Mouse (Mus musculus) hindbrain, embryonic 15.5 days (tissue): Measurements from ENCODE around the gene Dip2a. TPM values are rescaled to one million over a fixed set of nuclear protein-coding genes. Genes with fewer than 3 reads are reported as not detected.

Source experiments
- ATAC-seq: fragments of 200-750 bp; cut with Nextera tagmentation; 2 replicates; pipeline ENCODE4 v1.8.0; 2017; ENCODE audit warnings: low read depth, moderate number of reproducible peaks, moderate TSS enrichment; ENCODE audit not compliant: low FRiP score
- H3K27ac ChIP-seq: fragments of 300-500 bp; sonication (generic); replicated peaks from 2 replicates; pipeline ENCODE4 v1.5.1; 2015; ENCODE audit warnings: mild to moderate bottlenecking, inconsistent platforms
- H3K27me3 ChIP-seq: fragments of 300-500 bp; sonication (generic); 2 replicates; pipeline ENCODE4 v1.6.1; 2015; ENCODE audit warnings: control low read depth, inconsistent platforms
- H3K36me3 ChIP-seq: fragments of 300-500 bp; sonication (generic); 2 replicates; pipeline ENCODE4 v1.6.1; 2015; ENCODE audit warnings: control low read depth, inconsistent platforms
- H3K4me1 ChIP-seq: fragments of 300-500 bp; sonication (generic); replicated peaks from 2 replicates; pipeline ENCODE4 v1.6.1; 2015; ENCODE audit warnings: control low read depth, inconsistent platforms
- H3K4me2 ChIP-seq: fragments of 300-500 bp; sonication (generic); 2 replicates; pipeline ENCODE4 v1.6.1; 2015; ENCODE audit warnings: moderate library complexity, mild to moderate bottlenecking, inconsistent platforms
- H3K4me3 ChIP-seq: fragments of 300-500 bp; sonication (generic); 2 replicates; pipeline ENCODE4 v1.5.1; 2015; ENCODE audit warnings: mild to moderate bottlenecking, inconsistent platforms
- H3K9ac ChIP-seq: fragments of 300-500 bp; sonication (generic); 2 replicates; pipeline ENCODE4 v1.6.1; 2015; ENCODE audit warnings: inconsistent platforms
- H3K9me3 ChIP-seq: fragments of 300-500 bp; sonication (generic); 2 replicates; pipeline ENCODE4 v1.6.1; 2016; ENCODE audit warnings: control low read depth, inconsistent platforms
- WGBS: fragments of 180-500 bp; shearing (Covaris S2); methylation state at CpG from one replicate; pipeline ENCODE4 v1.1.7; 2015; 5-methylcytosine and 5-hydroxymethylcytosine counted together
- polyA plus RNA-seq: library from polyadenylated mRNA; unstranded; fragments of >200 nt; fragmentation: Nextera tagmentation; extraction: Ambion mirVana; gene quantifications from 2 replicates; pipeline ENCODE4 v1.2.1, GENCODE M21; 2015

The Dip2a gene
- polyA plus RNA-seq, 1 experiment from 2014 or later: 19.8 TPM

DNA sequence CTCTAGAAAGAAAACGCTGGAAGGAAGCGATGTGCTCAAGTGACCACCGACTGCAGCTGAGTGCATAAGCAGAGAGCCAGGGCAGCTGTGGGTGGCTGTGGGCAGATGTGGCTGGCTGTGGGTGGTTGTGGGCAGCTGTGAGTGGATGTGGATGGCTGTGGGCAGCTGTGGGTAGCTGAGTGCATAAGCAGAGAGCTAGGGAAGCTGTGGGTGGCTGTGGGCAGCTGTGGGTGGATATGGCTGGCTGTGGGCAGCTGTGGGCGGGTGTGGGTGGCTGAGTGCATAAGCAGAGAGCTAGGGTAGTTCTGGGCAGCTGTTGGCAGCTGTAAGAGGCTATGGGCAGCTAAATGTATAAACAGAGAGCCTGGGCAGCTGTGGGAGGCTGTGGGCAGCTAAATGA, 51.9 kb downstream of the Dip2a start:
- 91% methylated on average over 4 of the region's 4 CpGs for WGBS
- Histone ChIP-seq H3K36me3 (peaks cover 86% of the 10 kb centered on the region), H3K27me3 (no peaks in the 10 kb centered on the region), H3K9ac (no peak overlapping the region), H3K4me3 (no peak overlapping the region), H3K27ac (no peak overlapping the region), H3K4me2 (no peak overlapping the region), H3K4me1 (no peaks in the 10 kb centered on the region), H3K9me3 (no peaks in the 10 kb centered on the region)
- ATAC-seq: no peak

DNA sequence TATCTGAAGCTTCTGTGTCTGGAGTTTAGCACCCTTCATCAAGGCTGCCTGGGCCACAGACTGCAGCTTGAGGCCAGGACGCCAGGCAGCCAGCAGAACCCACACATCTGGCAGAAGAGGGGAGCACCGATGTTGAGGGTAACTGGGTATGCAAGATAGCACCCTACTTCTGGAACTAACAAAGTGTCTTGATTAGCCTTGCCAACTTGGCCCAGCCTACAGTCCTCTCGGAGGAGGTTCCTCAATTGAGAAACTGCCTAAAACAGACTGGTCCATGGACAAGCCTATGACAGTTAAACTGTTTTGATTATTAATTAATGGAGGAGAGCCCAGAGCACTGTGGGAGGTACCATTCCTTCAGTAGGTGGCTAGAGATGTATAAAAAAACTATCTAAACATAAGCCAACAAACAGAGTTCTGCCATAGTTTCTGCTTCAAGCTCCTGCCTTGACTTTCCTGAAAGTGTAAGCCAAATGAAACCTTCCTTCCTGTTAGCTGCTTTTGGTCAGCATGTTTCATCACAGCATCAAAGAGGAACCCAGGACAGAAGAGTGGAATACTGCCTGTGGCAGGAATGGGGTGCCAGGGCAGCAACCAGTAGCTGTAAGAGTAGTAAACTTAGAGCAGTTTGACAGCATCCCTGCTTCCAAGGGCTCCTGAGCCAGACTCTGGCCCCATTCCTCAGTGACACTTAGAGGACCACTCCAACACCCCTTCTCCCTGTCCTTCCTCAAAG, 55.0 kb downstream of the Dip2a start:
- Histone ChIP-seq H3K4me1 (no peaks in the 10 kb centered on the region), H3K9me3 (no peaks in the 10 kb centered on the region), H3K9ac (no peak overlapping the region), H3K27ac (no peak overlapping the region), H3K4me3 (no peak overlapping the region), H3K27me3 (no peaks in the 10 kb centered on the region), H3K36me3 (peaks cover 81% of the 10 kb centered on the region), H3K4me2 (no peak overlapping the region)
- 90% methylated on average over 3 of the region's 3 CpGs for WGBS
- ATAC-seq: no peak

DNA sequence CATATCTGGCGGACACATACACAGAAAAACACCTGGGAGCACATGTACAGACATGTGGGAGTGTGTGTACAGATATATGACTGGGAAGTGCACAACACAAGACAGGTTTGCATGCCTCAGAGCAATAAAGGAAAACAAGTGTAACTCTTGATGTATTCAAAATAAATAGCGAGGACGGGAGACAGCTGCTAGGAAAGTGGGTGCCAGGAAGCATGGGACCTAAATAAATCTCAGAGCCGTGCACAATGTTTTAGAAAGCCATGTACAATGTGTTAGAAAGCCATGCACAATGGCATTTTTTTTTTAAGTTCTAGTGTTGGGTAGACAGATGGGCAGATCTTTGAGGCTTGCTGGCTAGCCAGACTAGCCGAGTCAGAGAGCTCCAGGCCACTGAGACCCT, 56.0 kb downstream of the Dip2a start:
- Histone ChIP-seq H3K4me1 (no peaks in the 10 kb centered on the region), H3K4me3 (no peak overlapping the region), H3K27me3 (no peaks in the 10 kb centered on the region), H3K27ac (no peak overlapping the region), H3K4me2 (no peak overlapping the region), H3K9ac (no peak overlapping the region), H3K36me3 (peaks cover 81% of the 10 kb centered on the region), H3K9me3 (no peaks in the 10 kb centered on the region)
- WGBS: 93% methylated on average over 5 of the region's 5 CpGs
- ATAC-seq: no peak

DNA sequence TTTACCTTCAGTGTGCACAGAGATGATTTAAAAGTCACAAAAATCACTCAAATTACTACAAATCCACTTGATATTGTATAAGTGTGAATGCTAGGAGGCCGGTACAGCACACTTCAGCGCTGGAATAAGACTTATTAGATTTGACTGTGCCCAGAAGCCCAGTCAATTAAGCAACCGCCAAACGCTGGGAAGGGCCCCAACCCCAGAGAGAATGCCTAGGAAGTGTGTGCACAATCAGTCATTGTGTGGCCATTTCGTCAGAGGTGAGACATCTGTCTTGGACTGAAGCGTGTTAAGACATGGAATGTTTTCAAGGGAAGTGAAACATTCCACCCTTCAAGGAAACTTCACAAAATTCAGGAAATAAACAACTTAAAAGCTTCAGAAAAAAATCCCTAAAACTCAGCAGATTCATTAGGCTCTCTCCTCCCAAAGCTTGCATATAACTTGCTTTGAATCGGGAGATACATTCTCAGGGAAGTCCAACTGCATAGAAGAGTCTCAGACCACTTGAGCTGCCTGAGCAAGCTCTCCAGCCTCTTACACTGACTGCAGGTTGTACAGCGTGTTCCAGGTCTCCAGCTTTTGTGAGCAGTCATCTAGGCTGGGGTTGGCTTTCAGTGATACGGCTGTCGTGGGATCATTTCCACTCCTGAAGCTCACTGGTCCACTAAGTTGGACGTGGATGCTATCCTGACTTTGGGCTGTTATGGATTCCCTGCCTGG, 56.7 kb downstream of the Dip2a start:
- peaks cover 83% of the 10 kb centered on the region for H3K36me3 ChIP-seq
- 82% methylated on average over 11 of the region's 11 CpGs for WGBS

DNA sequence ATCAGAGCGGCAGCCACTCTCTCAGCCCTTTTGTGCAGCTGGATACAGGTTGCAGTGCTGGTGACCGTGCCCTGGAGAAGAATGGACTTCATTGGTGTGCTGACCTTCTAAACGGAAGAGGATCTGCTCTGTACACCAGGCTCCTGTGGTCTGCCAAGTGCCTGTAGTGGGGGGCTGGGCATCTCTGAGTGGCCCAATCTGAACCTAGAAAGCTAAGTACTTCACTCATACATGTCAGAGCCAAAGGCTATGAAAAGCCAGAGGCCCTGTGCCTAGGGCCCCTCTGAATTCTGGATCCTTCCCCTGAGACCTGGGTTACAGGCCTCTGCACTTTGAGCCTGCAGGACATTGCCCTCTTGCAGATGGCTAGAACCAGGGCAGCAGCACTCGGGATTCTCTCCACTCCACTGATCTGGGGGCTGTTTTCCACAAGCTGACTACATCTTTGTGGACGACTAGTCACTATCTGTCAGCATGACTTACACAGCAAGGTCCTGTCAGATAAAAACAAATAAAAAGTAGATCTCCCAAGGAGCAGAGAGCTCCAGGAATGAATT, 66.5 kb downstream of the Dip2a start:
- Histone ChIP-seq H3K9ac (no peak overlapping the region), H3K4me3 (no peak overlapping the region), H3K9me3 (no peaks in the 10 kb centered on the region), H3K36me3 (peaks cover 86% of the 10 kb centered on the region), H3K4me2 (no peak overlapping the region), H3K27me3 (no peaks in the 10 kb centered on the region), H3K4me1 (no peaks in the 10 kb centered on the region), H3K27ac (no peak overlapping the region)
- 75% methylated on average over 5 of the region's 5 CpGs for WGBS
- ATAC-seq: no peak

More for the DNA sequence above, 56.7 kb downstream of the Dip2a start:
- Histone ChIP-seq H3K27me3 (no peaks in the 10 kb centered on the region), H3K9ac (no peak overlapping the region), H3K4me2 (no peak overlapping the region), H3K4me3 (no peak overlapping the region), H3K4me1 (no peaks in the 10 kb centered on the region), H3K27ac (no peak overlapping the region), H3K9me3 (no peaks in the 10 kb centered on the region)
- no peak for ATAC-seq

DNA sequence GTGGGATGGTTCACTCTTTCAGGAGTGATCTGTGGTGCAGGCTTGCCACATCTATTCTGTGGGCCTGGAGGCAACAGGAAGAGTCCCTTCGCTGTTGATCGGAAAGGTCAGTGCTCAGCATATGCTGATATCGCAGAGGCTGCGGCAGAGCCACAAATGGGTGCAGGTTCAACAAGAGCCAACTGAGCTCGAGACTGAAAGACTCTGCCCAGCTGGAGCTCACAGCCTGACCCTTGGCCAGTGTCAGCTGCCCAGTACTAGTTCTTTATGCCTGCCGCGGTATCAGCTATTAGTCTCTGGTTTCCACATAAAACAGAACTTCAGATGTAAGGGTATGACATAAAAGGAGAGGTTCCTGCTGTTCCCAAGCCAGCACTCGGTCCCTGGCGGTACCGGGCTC, 69.8 kb downstream of the Dip2a start:
- Histone ChIP-seq H3K4me3 (no peak overlapping the region), H3K9ac (no peak overlapping the region), H3K36me3 (peaks cover 88% of the 10 kb centered on the region), H3K4me1 (no peaks in the 10 kb centered on the region), H3K4me2 (no peak overlapping the region), H3K27me3 (no peaks in the 10 kb centered on the region), H3K27ac (no peak overlapping the region), H3K9me3 (no peaks in the 10 kb centered on the region)
- no peak for ATAC-seq
- WGBS: 82% methylated on average over 10 of the region's 10 CpGs

DNA sequence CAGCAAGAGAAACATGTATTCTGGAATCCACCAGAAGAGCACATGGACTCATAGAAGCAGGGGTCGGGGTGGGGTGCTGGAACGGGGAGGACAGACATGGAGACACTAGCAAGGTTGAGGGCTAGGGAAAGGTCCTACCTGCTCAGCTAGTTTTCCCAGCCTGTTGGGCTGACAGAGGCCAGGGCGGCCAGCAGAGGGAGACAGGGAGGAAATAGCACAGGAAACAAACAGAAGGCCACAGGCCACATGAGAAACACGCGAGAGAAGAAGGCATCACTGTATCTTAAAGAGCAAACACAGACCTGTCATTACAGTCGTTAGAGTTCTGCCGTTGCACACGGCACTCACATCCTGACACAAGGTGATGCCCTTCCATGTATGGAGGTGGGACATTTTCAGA, 73.9 kb downstream of the Dip2a start:
- ATAC-seq: no peak
- Histone ChIP-seq H3K9me3 (no peaks in the 10 kb centered on the region), H3K27me3 (no peaks in the 10 kb centered on the region), H3K4me3 (no peak overlapping the region), H3K36me3 (peaks cover 90% of the 10 kb centered on the region), H3K4me2 (no peak overlapping the region), H3K9ac (no peak overlapping the region), H3K27ac (no peak overlapping the region), H3K4me1 (no peaks in the 10 kb centered on the region)
- 55% methylated on average over 8 of the region's 8 CpGs for WGBS

DNA sequence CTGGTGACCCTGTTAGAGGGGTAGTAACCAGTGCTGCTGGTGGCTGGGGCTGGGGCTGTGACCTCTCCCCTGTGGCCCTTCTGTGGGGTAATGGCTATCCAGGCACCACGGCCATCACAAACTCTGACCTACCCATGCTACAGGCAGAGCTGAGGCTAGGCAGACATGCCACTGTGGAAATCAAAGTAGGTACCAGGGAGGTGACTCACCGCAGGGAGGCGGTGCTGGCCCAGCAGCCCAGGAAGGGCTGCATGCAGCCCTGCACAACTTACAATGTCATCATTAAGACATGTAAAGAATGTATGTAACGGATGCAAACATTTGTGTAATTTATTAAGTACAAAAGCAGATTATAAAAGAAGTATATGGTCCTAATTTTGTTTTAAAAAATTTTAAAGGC, 82.7 kb downstream of the Dip2a start:
- Histone ChIP-seq H3K4me3 (no peak overlapping the region), H3K36me3 (peaks cover 28% of the 10 kb centered on the region)
- WGBS: 79% methylated on average over 4 of the region's 4 CpGs

DNA sequence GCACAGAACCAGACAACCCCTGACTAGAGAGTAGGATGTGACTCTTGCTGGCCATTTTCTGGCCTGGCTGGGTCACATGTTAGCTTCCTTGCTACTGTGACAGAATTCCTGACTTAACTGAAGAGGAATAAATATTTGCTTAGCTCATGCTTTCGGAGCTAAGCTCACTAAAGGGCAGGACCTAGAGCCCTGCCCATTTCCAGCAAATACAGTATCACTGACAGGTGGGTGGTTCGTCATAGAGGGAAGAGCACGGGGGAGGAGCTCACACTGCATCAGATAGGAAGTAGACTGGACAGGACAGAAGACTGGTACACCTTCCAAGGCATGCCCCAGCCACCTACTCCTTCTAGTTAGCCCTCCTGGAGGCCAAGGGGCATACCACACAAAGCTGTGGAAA, 83.6 kb downstream of the Dip2a start:
- Histone ChIP-seq H3K9me3 (no peaks in the 10 kb centered on the region), H3K9ac (no peak overlapping the region), H3K27me3 (no peaks in the 10 kb centered on the region), H3K4me2 (no peak overlapping the region), H3K27ac (no peak overlapping the region), H3K4me1 (no peaks in the 10 kb centered on the region), H3K36me3 (peaks cover 22% of the 10 kb centered on the region), H3K4me3 (no peak overlapping the region)
- ATAC-seq: 0 out of 2 replicates have a peak, but pooled peaks have one; percentile 24
- 85% methylated on average over 3 of the region's 3 CpGs for WGBS

More for the DNA sequence above, 82.7 kb downstream of the Dip2a start:
- no peak for ATAC-seq
- Histone ChIP-seq H3K27ac (no peak overlapping the region), H3K27me3 (no peaks in the 10 kb centered on the region), H3K9ac (no peak overlapping the region), H3K9me3 (no peaks in the 10 kb centered on the region), H3K4me2 (no peak overlapping the region), H3K4me1 (no peaks in the 10 kb centered on the region)

DNA sequence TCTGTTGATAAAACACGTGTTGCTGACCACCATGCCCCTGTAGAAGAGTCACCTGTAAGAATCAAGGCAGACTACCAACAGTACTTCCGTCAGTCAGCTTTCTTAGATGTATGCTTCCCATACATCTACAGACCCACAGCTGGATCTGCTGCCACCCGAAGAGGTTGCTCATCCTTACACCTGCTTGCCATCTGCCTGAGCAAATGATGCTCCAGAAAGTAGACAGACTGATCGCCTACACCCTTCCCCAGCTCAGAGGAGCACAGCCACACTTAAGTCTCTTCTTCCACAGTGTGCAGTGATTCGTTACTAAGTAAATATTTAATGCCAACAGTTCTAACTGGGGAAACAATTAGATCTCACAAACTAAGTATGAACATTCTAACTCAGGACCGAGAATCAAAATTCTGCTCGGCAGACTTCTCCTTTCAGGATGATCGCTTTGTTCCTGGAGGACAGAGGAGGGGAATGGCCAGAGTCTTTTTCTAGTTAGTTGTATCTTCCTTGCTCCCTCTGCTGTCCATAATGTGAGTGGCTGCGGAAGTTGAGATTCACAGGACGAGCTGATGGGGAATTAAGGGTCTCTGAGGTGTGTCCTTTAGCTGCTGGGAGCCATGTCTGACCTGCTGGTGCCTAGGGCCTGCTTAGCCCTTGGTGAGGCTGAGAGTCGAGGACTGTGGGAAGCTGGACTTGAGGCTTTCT, 84.6 kb downstream of the Dip2a start:
- Histone ChIP-seq H3K4me1 (peaks cover 2% of the 10 kb centered on the region; the same call in 1 of the 2 replicates), H3K4me2 (no peak overlapping the region), H3K9ac (no peak overlapping the region), H3K4me3 (no peak overlapping the region), H3K9me3 (no peaks in the 10 kb centered on the region), H3K27me3 (no peaks in the 10 kb centered on the region), H3K36me3 (peaks cover 13% of the 10 kb centered on the region; the same call in 1 of the 2 replicates), H3K27ac (no peak overlapping the region)
- 56% methylated on average over 11 of the region's 11 CpGs for WGBS
- no peak; the same call in 1 of the 2 replicates for ATAC-seq

DNA sequence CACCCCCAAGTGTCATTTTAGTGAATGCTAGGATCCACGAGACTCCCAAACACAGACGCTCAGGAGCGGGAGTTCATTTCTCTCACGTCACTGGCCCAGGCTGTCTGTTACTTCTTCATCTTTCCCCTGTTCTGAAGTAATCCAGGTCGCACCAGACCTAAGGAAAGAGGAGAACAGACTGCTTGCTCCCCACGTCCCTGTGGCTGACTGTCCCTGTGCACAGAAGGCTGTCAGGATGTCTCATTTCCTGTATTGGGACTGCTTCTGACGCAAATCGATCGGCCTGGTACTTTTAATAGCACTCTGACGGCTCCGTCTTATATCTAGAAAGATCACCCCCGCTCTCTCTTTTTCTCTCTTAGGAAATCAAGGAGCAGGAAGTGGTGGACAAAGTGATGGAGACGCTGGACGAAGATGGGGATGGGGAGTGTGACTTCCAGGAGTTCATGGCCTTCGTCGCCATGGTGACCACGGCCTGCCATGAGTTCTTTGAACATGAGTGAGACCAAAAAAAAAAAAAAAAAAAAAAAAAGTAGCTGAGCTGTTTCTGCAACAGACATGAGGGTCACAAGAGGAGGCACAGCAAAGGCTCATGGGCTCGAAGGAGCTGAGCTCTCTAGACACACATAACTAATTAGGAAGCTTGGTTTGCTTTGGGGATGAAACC, 85.4 kb downstream of the Dip2a start:
- 67% methylated on average over 18 of the region's 18 CpGs for WGBS
- no peak overlapping the region for H3K4me3 ChIP-seq
- no peak overlapping the region for H3K4me2 ChIP-seq
- H3K9me3 ChIP-seq: no peaks in the 10 kb centered on the region
- H3K9ac ChIP-seq: no peak overlapping the region
- peaks cover 4% of the 10 kb centered on the region; the same call in 1 of the 2 replicates for H3K4me1 ChIP-seq
- no peak for ATAC-seq
- 0 out of 2 replicates have a peak, but pooled peaks cover 5% of the 10 kb centered on the region for H3K36me3 ChIP-seq
- no peaks in the 10 kb centered on the region for H3K27me3 ChIP-seq
- H3K27ac ChIP-seq: no peak overlapping the region
